Mouse (Mus musculus): ENCODE measurements at regions not wholly inside any gene's neighbourhood (a gene's known extent, or its start where the extent isn't known, plus 50 kb on each side); places are given as distances from the start of the nearest gene placed in this dataset.

GRCm38 (mm10) chr17:16665253-16665652, 398.7 kb upstream of the Zfp960 start:
- no peak overlapping the region for H3K27ac ChIP-seq (ENCODE audit: insufficient read depth, low read depth, low read length, poor library complexity, severe bottlenecking)
- no peak for DNase-seq (ENCODE audit: low read depth, low spot score)
- no peaks in the 10 kb centered on the region for H3K4me1 ChIP-seq (ENCODE audit: control insufficient read depth in 2 of 2, insufficient read depth in 2 of 2, low read length in 2 of 2, poor library complexity in 1 of 2)
- H3K9ac ChIP-seq (ENCODE audit: insufficient read depth, low read depth, low read length, poor library complexity, severe bottlenecking), result no peak overlapping the region
- no peak overlapping the region for H3K4me3 ChIP-seq (ENCODE audit: insufficient read depth in 1 of 2, low read depth in 1 of 2, low read length in 2 of 2, poor library complexity in 1 of 2, severe bottlenecking in 1 of 2)
- no peak for TF ChIP-seq MAFK (IDR thresholded peaks at IDR 0.05; ENCODE audit: insufficient read depth, low read depth, low read length)
- no peak for TF ChIP-seq HCFC1 (IDR thresholded peaks at IDR 0.05; ENCODE audit: borderline replicate concordance, insufficient read depth, low read length)
- no peak for TF ChIP-seq ZC3H11A (IDR thresholded peaks at IDR 0.05; ENCODE audit: borderline replicate concordance, low read depth, low read length)
- no peaks in the 10 kb centered on the region for H3K9me3 ChIP-seq (ENCODE audit: control insufficient read depth, insufficient read depth, low read depth, low read length)
- H3K36me3 ChIP-seq (ENCODE audit: control insufficient read depth, insufficient read depth, low read length, poor library complexity, severe bottlenecking), result no peaks in the 10 kb centered on the region
- in situ Hi-C loops (cut with MboI; ENCODE audit: low sequenced_read_pairs in 2 of 2, unreplicated experiment in 2 of 2), result no loop called here

- DNase-seq (ENCODE audit: low read depth, low spot score), result no peak
- TF ChIP-seq ZC3H11A (IDR thresholded peaks at IDR 0.05; ENCODE audit: borderline replicate concordance, low read depth, low read length) (no peak), MAFK (IDR thresholded peaks at IDR 0.05; ENCODE audit: insufficient read depth, low read depth, low read length) (no peak), CHD2 (IDR thresholded peaks at IDR 0.05; ENCODE audit: low read depth, low read length) (no peak), HCFC1 (IDR thresholded peaks at IDR 0.05; ENCODE audit: borderline replicate concordance, insufficient read depth, low read length) (no peak), ZNF384 (IDR thresholded peaks at IDR 0.05; ENCODE audit: low read depth, low read length) (no peak)
- H3K4me1 ChIP-seq (ENCODE audit: control insufficient read depth in 2 of 2, insufficient read depth in 2 of 2, low read length in 2 of 2, poor library complexity in 1 of 2), result no peaks in the 10 kb centered on the region
- in situ Hi-C loops (cut with MboI; ENCODE audit: low sequenced_read_pairs in 2 of 2, unreplicated experiment in 2 of 2), result no loop called here
- H3K27ac ChIP-seq (ENCODE audit: insufficient read depth, low read depth, low read length, poor library complexity, severe bottlenecking), result no peak overlapping the region
- no peaks in the 10 kb centered on the region for H3K9me3 ChIP-seq (ENCODE audit: control insufficient read depth, insufficient read depth, low read depth, low read length)
- H3K9ac ChIP-seq (ENCODE audit: insufficient read depth, low read depth, low read length, poor library complexity, severe bottlenecking), result no peak overlapping the region
- no peaks in the 10 kb centered on the region for H3K36me3 ChIP-seq (ENCODE audit: control insufficient read depth, insufficient read depth, low read length, poor library complexity, severe bottlenecking)
- H3K4me3 ChIP-seq (ENCODE audit: insufficient read depth in 1 of 2, low read depth in 1 of 2, low read length in 2 of 2, poor library complexity in 1 of 2, severe bottlenecking in 1 of 2), result no peak overlapping the region
Observed at GRCm38 (mm10) chr17:16667606-16668005, 396.3 kb upstream of the Zfp960 start.

GRCm38 (mm10) chr17:16704199-16704598, 359.7 kb upstream of the Zfp960 start:
- TF ChIP-seq CHD2 (IDR thresholded peaks at IDR 0.05; ENCODE audit: low read depth, low read length) (no peak), MAFK (IDR thresholded peaks at IDR 0.05; ENCODE audit: insufficient read depth, low read depth, low read length) (no peak), ZNF384 (IDR thresholded peaks at IDR 0.05; ENCODE audit: low read depth, low read length) (no peak), HCFC1 (IDR thresholded peaks at IDR 0.05; ENCODE audit: borderline replicate concordance, insufficient read depth, low read length) (no peak), ZC3H11A (IDR thresholded peaks at IDR 0.05; ENCODE audit: borderline replicate concordance, low read depth, low read length) (no peak)
- Histone ChIP-seq H3K27ac (ENCODE audit: insufficient read depth, low read depth, low read length, poor library complexity, severe bottlenecking) (no peak overlapping the region), H3K4me3 (ENCODE audit: insufficient read depth in 1 of 2, low read depth in 1 of 2, low read length in 2 of 2, poor library complexity in 1 of 2, severe bottlenecking in 1 of 2) (no peak overlapping the region), H3K4me1 (ENCODE audit: control insufficient read depth in 2 of 2, insufficient read depth in 2 of 2, low read length in 2 of 2, poor library complexity in 1 of 2) (no peaks in the 10 kb centered on the region), H3K9me3 (ENCODE audit: control insufficient read depth, insufficient read depth, low read depth, low read length) (no peaks in the 10 kb centered on the region), H3K36me3 (ENCODE audit: control insufficient read depth, insufficient read depth, low read length, poor library complexity, severe bottlenecking) (no peaks in the 10 kb centered on the region), H3K9ac (ENCODE audit: insufficient read depth, low read depth, low read length, poor library complexity, severe bottlenecking) (no peak overlapping the region)
- in situ Hi-C loops (cut with MboI; ENCODE audit: low sequenced_read_pairs in 2 of 2, unreplicated experiment in 2 of 2), result no loop called here
- DNase-seq (ENCODE audit: low read depth, low spot score), result no peak

GRCm38 (mm10) chr17:16705890-16706289, 358.0 kb upstream of the Zfp960 start:
- in situ Hi-C loops (cut with MboI; ENCODE audit: low sequenced_read_pairs in 2 of 2, unreplicated experiment in 2 of 2), result no loop called here
- no peaks in the 10 kb centered on the region for H3K9me3 ChIP-seq (ENCODE audit: control insufficient read depth, insufficient read depth, low read depth, low read length)

GRCm38 (mm10) chr17:16726904-16727303, 337.0 kb upstream of the Zfp960 start:
- H3K4me3 ChIP-seq (ENCODE audit: insufficient read depth in 1 of 2, low read depth in 1 of 2, low read length in 2 of 2, poor library complexity in 1 of 2, severe bottlenecking in 1 of 2), result no peak overlapping the region
- in situ Hi-C loops (cut with MboI; ENCODE audit: low sequenced_read_pairs in 2 of 2, unreplicated experiment in 2 of 2), result no loop called here

More at GRCm38 (mm10) chr17:16705890-16706289, 358.0 kb upstream of the Zfp960 start:
- no peak overlapping the region for H3K9ac ChIP-seq (ENCODE audit: insufficient read depth, low read depth, low read length, poor library complexity, severe bottlenecking)
- TF ChIP-seq ZC3H11A (IDR thresholded peaks at IDR 0.05; ENCODE audit: borderline replicate concordance, low read depth, low read length), result no peak
- no peak for TF ChIP-seq HCFC1 (IDR thresholded peaks at IDR 0.05; ENCODE audit: borderline replicate concordance, insufficient read depth, low read length)
- TF ChIP-seq CHD2 (IDR thresholded peaks at IDR 0.05; ENCODE audit: low read depth, low read length), result no peak
- TF ChIP-seq ZNF384 (IDR thresholded peaks at IDR 0.05; ENCODE audit: low read depth, low read length), result no peak
- no peak for TF ChIP-seq MAFK (IDR thresholded peaks at IDR 0.05; ENCODE audit: insufficient read depth, low read depth, low read length)
- H3K36me3 ChIP-seq (ENCODE audit: control insufficient read depth, insufficient read depth, low read length, poor library complexity, severe bottlenecking), result no peaks in the 10 kb centered on the region
- DNase-seq (ENCODE audit: low read depth, low spot score), result no peak
- H3K4me3 ChIP-seq (ENCODE audit: insufficient read depth in 1 of 2, low read depth in 1 of 2, low read length in 2 of 2, poor library complexity in 1 of 2, severe bottlenecking in 1 of 2), result no peak overlapping the region
- H3K4me1 ChIP-seq (ENCODE audit: control insufficient read depth in 2 of 2, insufficient read depth in 2 of 2, low read length in 2 of 2, poor library complexity in 1 of 2), result no peaks in the 10 kb centered on the region
- no peak overlapping the region for H3K27ac ChIP-seq (ENCODE audit: insufficient read depth, low read depth, low read length, poor library complexity, severe bottlenecking)

More at GRCm38 (mm10) chr17:16726904-16727303, 337.0 kb upstream of the Zfp960 start:
- H3K4me1 ChIP-seq (ENCODE audit: control insufficient read depth in 2 of 2, insufficient read depth in 2 of 2, low read length in 2 of 2, poor library complexity in 1 of 2), result 0 out of 4 replicates have a peak, but pooled peaks cover 0 to 1% of the 10 kb centered on the region in 2 experiments
- no peak overlapping the region for H3K27ac ChIP-seq (ENCODE audit: insufficient read depth, low read depth, low read length, poor library complexity, severe bottlenecking)
- H3K9me3 ChIP-seq (ENCODE audit: control insufficient read depth, insufficient read depth, low read depth, low read length), result no peaks in the 10 kb centered on the region
- H3K36me3 ChIP-seq (ENCODE audit: control insufficient read depth, insufficient read depth, low read length, poor library complexity, severe bottlenecking), result no peaks in the 10 kb centered on the region
- TF ChIP-seq CHD2 (IDR thresholded peaks at IDR 0.05; ENCODE audit: low read depth, low read length) (no peak), MAFK (IDR thresholded peaks at IDR 0.05; ENCODE audit: insufficient read depth, low read depth, low read length) (no peak)
- DNase-seq (ENCODE audit: low read depth, low spot score), result peak; percentile 39
- H3K9ac ChIP-seq (ENCODE audit: insufficient read depth, low read depth, low read length, poor library complexity, severe bottlenecking), result no peak overlapping the region

Data from ES-E14 (cell line).